Mouse (Mus musculus) CH12.LX (cell line): ENCODE results near the gene Tmpo. TPM values are rescaled to one million over a fixed set of nuclear protein-coding genes. Genes with fewer than 3 reads are reported as not detected.

Experiments
- DNase-seq: peaks from one replicate; pipeline ENCODE4 v3.0.0-alpha.2; 2013; ENCODE audit errors: extremely low read depth
- H3K27ac ChIP-seq: 2 replicates; pipeline ENCODE4 v1.5.1; 2012; ENCODE audit warnings: low read depth, mild to moderate bottlenecking, control low read depth, moderate library complexity; ENCODE audit not compliant: insufficient read depth
- H3K27me3 ChIP-seq: replicated peaks from 2 replicates; pipeline ENCODE3; 2012; ENCODE audit warnings: inconsistent platforms
- H3K36me3 ChIP-seq, 2 experiments: replicated peaks in 1 of 2; 2 replicates each; pipeline versions ENCODE3 to v1.6.1; 2012; ENCODE audit warnings: inconsistent platforms in 1 of 2, low read length in 1 of 2, mild to moderate bottlenecking in 1 of 2, mixed read lengths in 1 of 2, moderate library complexity in 1 of 2; ENCODE audit not compliant: control insufficient read depth in 1 of 2, insufficient read depth in 1 of 2
- H3K4me1 ChIP-seq, 2 experiments: 2 replicates each; pipeline ENCODE4 v1.6.1; 2012; ENCODE audit warnings: inconsistent platforms in 1 of 2, moderate library complexity in 1 of 2; ENCODE audit not compliant: insufficient read depth in 2 of 2, control insufficient read depth in 1 of 2
- H3K4me2 ChIP-seq: 2 replicates; pipeline ENCODE4 v1.6.1; 2012; ENCODE audit warnings: low read depth, mild to moderate bottlenecking, control low read depth; ENCODE audit not compliant: poor library complexity, insufficient read depth, severe bottlenecking
- H3K4me3 ChIP-seq, 3 experiments: fragments of 150-350 bp in 1 of 3; sonication (generic) in 1 of 3; replicated peaks in 1 of 3; 2 replicates each; pipeline versions ENCODE3 to v1.5.1; 2011 to 2012; ENCODE audit warnings: low read depth in 2 of 3, low read length in 2 of 3, mild to moderate bottlenecking in 2 of 3, moderate library complexity in 2 of 3, control low read depth in 1 of 3, improper control_type of control experiment in 1 of 3, inconsistent platforms in 1 of 3, mixed read lengths in 1 of 3; ENCODE audit not compliant: poor library complexity in 1 of 3
- H3K79me2 ChIP-seq: replicated peaks from 2 replicates; pipeline ENCODE4 v1.6.1; 2012; ENCODE audit warnings: mild to moderate bottlenecking, moderate library complexity; ENCODE audit not compliant: control insufficient read depth, poor library complexity, insufficient read depth, severe bottlenecking; ENCODE audit errors: extremely low read depth
- H3K9ac ChIP-seq: 2 replicates; pipeline ENCODE4 v1.6.1; 2012; ENCODE audit warnings: low read depth, mild to moderate bottlenecking, control low read depth, moderate library complexity; ENCODE audit not compliant: insufficient read depth
- H3K9me3 ChIP-seq: replicated peaks from 2 replicates; pipeline ENCODE3; 2012; ENCODE audit warnings: low read length, inconsistent platforms, mixed read lengths
- CHD2 ChIP-seq: IDR thresholded peaks from 2 replicates; pipeline ENCODE4 v1.6.1; 2011; ENCODE audit warnings: low read length, improper control_type of control experiment
- CTCF ChIP-seq, 2 experiments: IDR thresholded peaks in 1 of 2; conservative IDR thresholded peaks in 1 of 2; 2 replicates each; pipeline ENCODE4 v1.5.1; 2011 to 2012; ENCODE audit warnings: low read depth in 2 of 2, low read length in 2 of 2, improper control_type of control experiment in 1 of 2, inconsistent platforms in 1 of 2, mild to moderate bottlenecking in 1 of 2, moderate library complexity in 1 of 2
- E2F4 ChIP-seq: IDR thresholded peaks from 2 replicates; pipeline ENCODE4 v1.6.1; 2011; ENCODE audit warnings: low read depth, low read length, improper control_type of control experiment; ENCODE audit not compliant: insufficient replicate concordance
- GABPA ChIP-seq: IDR thresholded peaks from 2 replicates; pipeline ENCODE4 v1.6.1; 2012; ENCODE audit warnings: low read depth, low read length, improper control_type of control experiment, inconsistent platforms; ENCODE audit not compliant: insufficient replicate concordance
- HCFC1 ChIP-seq: IDR thresholded peaks from 2 replicates; pipeline ENCODE4 v1.6.1; 2012; ENCODE audit warnings: low read depth, mild to moderate bottlenecking, inconsistent platforms, low read length, improper control_type of control experiment
- JUN ChIP-seq: IDR thresholded peaks from 2 replicates; pipeline ENCODE4 v1.6.1; 2011; ENCODE audit warnings: low read depth, mild to moderate bottlenecking, low read length, improper control_type of control experiment, moderate library complexity; ENCODE audit not compliant: insufficient read depth
- JUND ChIP-seq: conservative IDR thresholded peaks from 2 replicates; pipeline ENCODE4 v1.6.1; 2011; ENCODE audit warnings: low read depth, low read length, improper control_type of control experiment
- MAX ChIP-seq: IDR thresholded peaks from 2 replicates; pipeline ENCODE4 v1.6.1; 2011; ENCODE audit warnings: low read length, improper control_type of control experiment
- MAZ ChIP-seq: IDR thresholded peaks from 2 replicates; pipeline ENCODE4 v1.6.1; 2012; ENCODE audit warnings: low read depth, mild to moderate bottlenecking, inconsistent platforms, low read length, improper control_type of control experiment, moderate library complexity
- MEF2A ChIP-seq: IDR thresholded peaks from 2 replicates; pipeline ENCODE4 v1.6.1; 2014; ENCODE audit warnings: low read depth, mild to moderate bottlenecking, inconsistent platforms, low read length, improper control_type of control experiment, borderline replicate concordance
- NELFE ChIP-seq: IDR thresholded peaks from 2 replicates; pipeline ENCODE4 v1.6.1; 2011; ENCODE audit warnings: low read depth, low read length, improper control_type of control experiment
- PAX5 ChIP-seq: IDR thresholded peaks from 2 replicates; pipeline ENCODE4 v1.6.1; 2012; ENCODE audit warnings: low read length, inconsistent platforms, mixed read lengths
- POLR2AphosphoS2 ChIP-seq: IDR thresholded peaks from 2 replicates; pipeline ENCODE4 v1.6.1; 2011; ENCODE audit warnings: low read depth, low read length, improper control_type of control experiment
- RCOR1 ChIP-seq: conservative IDR thresholded peaks from 2 replicates; pipeline ENCODE4 v1.6.1; 2012; ENCODE audit warnings: low read depth, mild to moderate bottlenecking, inconsistent platforms, low read length, improper control_type of control experiment
- SMC3 ChIP-seq: IDR thresholded peaks from 2 replicates; pipeline ENCODE4 v1.6.1; 2011; ENCODE audit warnings: low read depth, low read length, improper control_type of control experiment
- USF2 ChIP-seq: conservative IDR thresholded peaks from 2 replicates; pipeline ENCODE4 v1.6.1; 2011; ENCODE audit warnings: low read depth, low read length, improper control_type of control experiment
- ZNF384 ChIP-seq: IDR thresholded peaks from 2 replicates; pipeline ENCODE4 v1.6.1; 2012; ENCODE audit warnings: low read depth, low read length, improper control_type of control experiment, inconsistent platforms
- dilution Hi-C: fragments of 300-500 bp; cut with MboI; formaldehyde crosslinking; loops from 2 replicates; pipeline ENCODE4 v1.14.3; 2020; ENCODE audit warnings: low sequenced_read_pairs; ENCODE audit not compliant: extremely low pct_unique_long_range_greater_than_20kb, extremely low pct_ligation_motif_present
- in situ Hi-C: fragments of 300-500 bp; cut with MboI; formaldehyde crosslinking; loops from 3 replicates; pipeline ENCODE4 v1.14.3; 2019; ENCODE audit warnings: low sequenced_read_pairs, low pct_ligation_motif_present, low pct_unique_long_range_greater_than_20kb, mixed read lengths
- polyA plus RNA-seq: library from polyadenylated mRNA; unstranded; fragments of >175 nt; gene quantifications from 2 replicates; pipeline ENCODE4 v1.2.1, GENCODE M21; 2012; ENCODE audit warnings: low read depth; ENCODE audit not compliant: insufficient read length
- total RNA-seq, 2 experiments: library from RNA; depleted of rRNA; stranded (reverse); fragments of 300-350 nt in 1 of 2; fragments of >200 nt in 1 of 2; gene quantifications; 2 replicates each; pipeline ENCODE4 v1.2.3; 2012 to 2014

The Tmpo gene
- total and polyA plus RNA-seq, 3 experiments = 163 to 467 (median 198) TPM

DNA sequence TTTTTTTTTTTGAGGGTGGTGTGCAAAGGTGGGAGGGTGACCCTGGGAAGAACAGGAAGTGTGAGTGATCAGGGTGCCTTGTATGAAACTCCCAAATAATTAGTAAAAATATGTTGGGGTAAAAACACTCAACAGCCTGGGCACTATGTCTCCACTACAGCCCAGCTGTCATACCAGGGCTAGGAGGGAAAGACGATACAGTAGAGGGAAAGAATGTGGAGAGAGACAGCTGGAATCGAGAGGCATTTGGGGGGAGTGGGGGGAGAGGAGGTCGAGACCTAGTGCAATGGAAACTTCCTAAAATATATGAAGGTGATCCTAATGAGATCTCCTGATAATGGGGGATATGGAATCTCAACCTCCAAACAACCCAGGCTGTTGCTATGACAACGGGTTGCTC lies 71.3 kb downstream of the Tmpo start:
- TF ChIP-seq GABPA (no peak), CHD2 (no peak), RCOR1 (no peak), CTCF (conservative IDR thresholded peaks at IDR 0.05 in 1 of 2, IDR thresholded peaks at IDR 0.05 in 1 of 2; ENCODE audit: low read depth in 2 of 2, low read length in 2 of 2) (no peak), NELFE (no peak)
- in situ Hi-C loops (no loop called here), dilution Hi-C loops (no loop called here)
- H3K36me3 ChIP-seq = peaks cover 10 to 18% of the 10 kb centered on the region in 2 experiments
- DNase-seq = no peak
- H3K9me3 ChIP-seq = no peaks in the 10 kb centered on the region
- H3K27ac ChIP-seq = no peak overlapping the region
- no peak overlapping the region for H3K4me3 ChIP-seq
- H3K27me3 ChIP-seq = no peaks in the 10 kb centered on the region
- no peaks in the 10 kb centered on the region for H3K4me1 ChIP-seq
- H3K4me2 ChIP-seq = no peak overlapping the region
- H3K79me2 ChIP-seq = no peaks in the 10 kb centered on the region
- no peak overlapping the region for H3K9ac ChIP-seq

DNA sequence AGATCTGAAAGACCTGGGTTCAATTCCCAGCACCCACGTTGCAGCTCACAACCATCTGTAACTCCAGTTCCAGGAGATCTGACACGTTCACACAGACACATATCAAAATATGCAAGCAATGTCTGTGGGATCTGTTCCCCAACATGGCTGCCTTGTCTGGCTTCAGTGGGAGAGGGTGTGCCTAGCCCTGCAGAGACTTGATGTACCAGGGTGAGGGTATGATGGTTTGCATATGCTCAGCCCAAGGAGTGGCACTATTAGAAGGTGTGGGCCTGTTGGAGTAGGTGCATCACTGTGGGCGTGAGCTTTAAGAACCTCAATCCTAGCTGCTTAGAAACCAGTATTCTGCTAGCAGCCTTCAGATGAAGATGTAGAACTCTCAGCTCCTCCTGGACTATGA lies 75.1 kb downstream of the Tmpo start:
- H3K9ac ChIP-seq = no peak overlapping the region
- H3K4me2 ChIP-seq = no peak overlapping the region
- TF ChIP-seq POLR2AphosphoS2 (no peak), SMC3 (no peak), JUND (no peak), RCOR1 (no peak), JUN (no peak), GABPA (no peak), PAX5 (no peak), ZNF384 (no peak), MAZ (no peak), HCFC1 (no peak), USF2 (no peak), E2F4 (no peak), MAX (no peak), MEF2A (no peak)
- in situ Hi-C loops (no loop called here), dilution Hi-C loops (no loop called here)
- no peak overlapping the region for H3K27ac ChIP-seq
- no peaks in the 10 kb centered on the region for H3K79me2 ChIP-seq
- no peak for DNase-seq
- H3K9me3 ChIP-seq = no peaks in the 10 kb centered on the region
- H3K4me3 ChIP-seq = no peak overlapping the region
- H3K36me3 ChIP-seq = no peaks in the 10 kb centered on the region
- H3K4me1 ChIP-seq = no peaks in the 10 kb centered on the region
- H3K27me3 ChIP-seq = no peaks in the 10 kb centered on the region
